Mouse (Mus musculus): Measurements from ENCODE around the gene Vps18. TPM values are rescaled to one million over a fixed set of nuclear protein-coding genes. Genes with fewer than 3 reads are reported as not detected.

The Vps18 gene
- polyA plus RNA-seq, 1 experiment from 2014 or later, result 26.6 TPM

- H3K4me3 ChIP-seq, result no peak overlapping the region
- H3K4me2 ChIP-seq (replicated peaks), result no peak overlapping the region
- H3K9ac ChIP-seq, result no peak overlapping the region
- WGBS, result 6% methylated on average over 2 of the region's 2 CpGs
- H3K9me3 ChIP-seq, result peaks cover 3% of the 10 kb centered on the region; the same call in 1 of the 2 replicates
- peaks cover 45% of the 10 kb centered on the region for H3K27me3 ChIP-seq (replicated peaks)
- ATAC-seq (ENCODE audit: low FRiP score, low read depth), result 0 out of 2 replicates have a peak, but pooled peaks have one; percentile 7
- peaks cover 15% of the 10 kb centered on the region for H3K4me1 ChIP-seq
- H3K36me3 ChIP-seq, result no peaks in the 10 kb centered on the region
- H3K27ac ChIP-seq, result no peak overlapping the region
Measured at GRCm38 (mm10) chr2:119312380-119312958, 23.9 kb downstream of the Vps18 start.

- peaks cover 3% of the 10 kb centered on the region; the same call in 1 of the 2 replicates for H3K9me3 ChIP-seq
- no peak overlapping the region for H3K27ac ChIP-seq
- H3K4me3 ChIP-seq, result no peak overlapping the region
- H3K27me3 ChIP-seq (replicated peaks), result peaks cover 60% of the 10 kb centered on the region
- H3K4me1 ChIP-seq, result peaks cover 15% of the 10 kb centered on the region
- WGBS, result 26% methylated on average over 10 of the region's 10 CpGs
- no peaks in the 10 kb centered on the region for H3K36me3 ChIP-seq
- ATAC-seq (ENCODE audit: low FRiP score, low read depth), result peak; percentile 25; the same call in 1 of the 2 replicates
- H3K9ac ChIP-seq, result no peak overlapping the region
- H3K4me2 ChIP-seq (replicated peaks), result no peak overlapping the region
Measured at GRCm38 (mm10) chr2:119313780-119314479, 25.4 kb downstream of the Vps18 start.

- Histone ChIP-seq H3K4me1 (peaks cover 15% of the 10 kb centered on the region), H3K9me3 (peaks cover 3% of the 10 kb centered on the region; the same call in 1 of the 2 replicates), H3K4me3 (no peak overlapping the region), H3K27me3 (replicated peaks) (peaks cover 66% of the 10 kb centered on the region), H3K4me2 (replicated peaks) (no peak overlapping the region), H3K36me3 (no peaks in the 10 kb centered on the region), H3K9ac (no peak overlapping the region), H3K27ac (no peak overlapping the region)
- no peak for ATAC-seq (ENCODE audit: low FRiP score, low read depth)
- 56% methylated on average over 12 of the region's 12 CpGs for WGBS
Measured at GRCm38 (mm10) chr2:119314742-119315310, 26.3 kb downstream of the Vps18 start.

- Histone ChIP-seq H3K9ac (no peak overlapping the region), H3K9me3 (peaks cover 3% of the 10 kb centered on the region; the same call in 1 of the 2 replicates), H3K36me3 (no peaks in the 10 kb centered on the region), H3K4me2 (replicated peaks) (no peak overlapping the region), H3K4me1 (peaks cover 24% of the 10 kb centered on the region), H3K27me3 (replicated peaks) (peaks cover 85% of the 10 kb centered on the region), H3K27ac (no peak overlapping the region), H3K4me3 (no peak overlapping the region)
- ATAC-seq (ENCODE audit: low FRiP score, low read depth), result no peak
- 70% methylated on average over 3 of the region's 3 CpGs for whole genome bisulfite sequencing
Measured at GRCm38 (mm10) chr2:119318043-119318710, 29.6 kb downstream of the Vps18 start.

GRCm38 (mm10) chr2:119320571-119320970, 32.0 kb downstream of the Vps18 start:
- Histone ChIP-seq H3K4me3 (no peak overlapping the region), H3K36me3 (no peaks in the 10 kb centered on the region), H3K9ac (no peak overlapping the region), H3K4me1 (peaks cover 36% of the 10 kb centered on the region), H3K4me2 (replicated peaks) (no peak overlapping the region), H3K9me3 (peaks cover 3% of the 10 kb centered on the region; the same call in 1 of the 2 replicates), H3K27ac (no peak overlapping the region), H3K27me3 (replicated peaks) (peaks cover 96% of the 10 kb centered on the region)
- WGBS, result 72% methylated on average over 8 of the region's 8 CpGs
- no peak for ATAC-seq (ENCODE audit: low FRiP score, low read depth)

GRCm38 (mm10) chr2:119321771-119322586, 33.4 kb downstream of the Vps18 start:
- H3K4me2 ChIP-seq (replicated peaks), result peak overlapping the region; percentile 59
- peak; percentile 7; the same call in 1 of the 2 replicates for ATAC-seq (ENCODE audit: low FRiP score, low read depth)
- peaks cover 49% of the 10 kb centered on the region for H3K4me1 ChIP-seq
- H3K9ac ChIP-seq, result 0 out of 2 replicates have a peak overlapping the region, but pooled peaks have one; percentile 29
- no peaks in the 10 kb centered on the region for H3K36me3 ChIP-seq
- peaks cover 96% of the 10 kb centered on the region for H3K27me3 ChIP-seq (replicated peaks)
- peak overlapping the region; percentile 19 for H3K4me3 ChIP-seq
- 2% methylated on average over 48 of the region's 48 CpGs for WGBS
- no peaks in the 10 kb centered on the region for H3K9me3 ChIP-seq
- no peak overlapping the region for H3K27ac ChIP-seq

GRCm38 (mm10) chr2:119322587-119323300, 34.2 kb downstream of the Vps18 start:
- peaks cover 53% of the 10 kb centered on the region for H3K4me1 ChIP-seq
- peak overlapping the region; percentile 19 for H3K4me3 ChIP-seq
- H3K9me3 ChIP-seq, result no peaks in the 10 kb centered on the region
- peak; percentile 57 for ATAC-seq (ENCODE audit: low FRiP score, low read depth)
- peaks cover 96% of the 10 kb centered on the region for H3K27me3 ChIP-seq (replicated peaks)
- no peaks in the 10 kb centered on the region for H3K36me3 ChIP-seq
- 0 out of 2 replicates have a peak overlapping the region, but pooled peaks have one; percentile 29 for H3K9ac ChIP-seq
- WGBS, result 1% methylated on average over 39 of the region's 39 CpGs
- 0 out of 2 replicates have a peak overlapping the region, but pooled peaks have one; percentile 26 for H3K27ac ChIP-seq
- peak overlapping the region; percentile 59 for H3K4me2 ChIP-seq (replicated peaks)

GRCm38 (mm10) chr2:119323866-119324575, 35.5 kb downstream of the Vps18 start:
- Histone ChIP-seq H3K27ac (no peak overlapping the region), H3K9me3 (no peaks in the 10 kb centered on the region), H3K4me3 (peak overlapping the region; percentile 5; the same call in 1 of the 2 replicates), H3K27me3 (replicated peaks) (peaks cover 97% of the 10 kb centered on the region), H3K4me1 (peaks cover 57% of the 10 kb centered on the region), H3K36me3 (no peaks in the 10 kb centered on the region), H3K9ac (no peak overlapping the region), H3K4me2 (replicated peaks) (peak overlapping the region; percentile 71)
- 1% methylated on average over 32 of the region's 32 CpGs for WGBS
- no peak for ATAC-seq (ENCODE audit: low FRiP score, low read depth)

- peaks cover 98% of the 10 kb centered on the region for H3K27me3 ChIP-seq (replicated peaks)
- H3K4me1 ChIP-seq, result peaks cover 63% of the 10 kb centered on the region
- no peaks in the 10 kb centered on the region for H3K9me3 ChIP-seq
- H3K36me3 ChIP-seq, result no peaks in the 10 kb centered on the region
- under 1% methylated on average over 32 of the region's 32 CpGs for WGBS
- H3K27ac ChIP-seq, result no peak overlapping the region
- H3K4me2 ChIP-seq (replicated peaks), result peak overlapping the region; percentile 71
- no peak overlapping the region for H3K9ac ChIP-seq
- H3K4me3 ChIP-seq, result peak overlapping the region; percentile 35; the same call in 1 of the 2 replicates
- ATAC-seq (ENCODE audit: low FRiP score, low read depth), result no peak
Measured at GRCm38 (mm10) chr2:119324576-119325318, 36.2 kb downstream of the Vps18 start.

- Histone ChIP-seq H3K4me2 (replicated peaks) (peak within 1 kb of the TSS; percentile 71), H3K36me3 (no peaks in the 10 kb centered on the region), H3K9me3 (no peaks in the 10 kb centered on the region), H3K9ac (peak within 1 kb of the TSS; percentile 52), H3K4me1 (peaks cover 64% of the 10 kb centered on the region), H3K27me3 (replicated peaks) (peaks cover 98% of the 10 kb centered on the region), H3K4me3 (peak within 1 kb of the TSS; percentile 35), H3K27ac (no peak within 1 kb of the TSS)
- WGBS, result under 1% methylated on average over 33 of the region's 33 CpGs
- no peak for ATAC-seq (ENCODE audit: low FRiP score, low read depth)
Measured at GRCm38 (mm10) chr2:119325568-119326143, 37.1 kb downstream of the Vps18 start, which contains the start of gene Dll4. TSS of gene Dll4 (plus strand) at chr2:119325784.
